Mouse (Mus musculus) MEL (cell line): ENCODE data around the gene Wbp2.

Source experiments
- CTCF ChIP-seq, 3 experiments: IDR thresholded peaks in 2 of 3; conservative IDR thresholded peaks in 1 of 3; 2 replicates each; pipeline ENCODE4 v1.5.1; 2011 to 2012; ENCODE audit warnings: low read length in 3 of 3, low read depth in 2 of 3, mild to moderate bottlenecking in 2 of 3, improper control_type of control experiment in 1 of 3, inconsistent platforms in 1 of 3, mixed read lengths in 1 of 3, moderate library complexity in 1 of 3; ENCODE audit not compliant: control insufficient read depth in 1 of 3, insufficient read depth in 1 of 3, poor library complexity in 1 of 3, severe bottlenecking in 1 of 3
- EP300 ChIP-seq, 2 experiments: IDR thresholded peaks; 2 replicates each; pipeline ENCODE4 v1.6.1; 2011; ENCODE audit warnings: improper control_type of control experiment in 2 of 2, low read length in 2 of 2, low read depth in 1 of 2, mild to moderate bottlenecking in 1 of 2
- GABPA ChIP-seq: IDR thresholded peaks from 2 replicates; pipeline ENCODE4 v1.6.1; 2012; ENCODE audit warnings: low read depth, mild to moderate bottlenecking, inconsistent platforms, low read length, improper control_type of control experiment, moderate library complexity
- GATA1 ChIP-seq: IDR thresholded peaks from 2 replicates; pipeline ENCODE4 v1.6.1; 2011; ENCODE audit warnings: low read depth, low read length, improper control_type of control experiment
- HCFC1 ChIP-seq: IDR thresholded peaks from 2 replicates; pipeline ENCODE4 v1.6.1; 2012; ENCODE audit warnings: low read depth, mild to moderate bottlenecking, inconsistent platforms, low read length, improper control_type of control experiment, moderate library complexity
- JUND ChIP-seq: IDR thresholded peaks from 2 replicates; pipeline ENCODE4 v1.6.1; 2011; ENCODE audit warnings: low read depth, mild to moderate bottlenecking, improper control_type of control experiment, low read length
- MAFK ChIP-seq: IDR thresholded peaks from 2 replicates; pipeline ENCODE4 v1.6.1; 2011; ENCODE audit warnings: low read depth, mild to moderate bottlenecking, low read length, improper control_type of control experiment, borderline replicate concordance
- MAX ChIP-seq: IDR thresholded peaks from 2 replicates; pipeline ENCODE4 v1.6.1; 2011; ENCODE audit warnings: low read length, improper control_type of control experiment
- MAZ ChIP-seq: IDR thresholded peaks from 2 replicates; pipeline ENCODE4 v1.6.1; 2012; ENCODE audit warnings: low read depth, mild to moderate bottlenecking, inconsistent platforms, low read length, improper control_type of control experiment
- MYC ChIP-seq: IDR thresholded peaks from 2 replicates; pipeline ENCODE4 v1.6.1; 2011; ENCODE audit warnings: low read depth, mild to moderate bottlenecking, low read length, improper control_type of control experiment, moderate library complexity
- POLR2A ChIP-seq, 2 experiments: IDR thresholded peaks; 2 replicates each; pipeline ENCODE4 v1.6.1; 2011 to 2012; ENCODE audit warnings: low read length in 2 of 2, mild to moderate bottlenecking in 2 of 2, control low read depth in 1 of 2, improper control_type of control experiment in 1 of 2, low read depth in 1 of 2, moderate library complexity in 1 of 2; ENCODE audit not compliant: control insufficient read depth in 1 of 2, insufficient read depth in 1 of 2, poor library complexity in 1 of 2
- POLR2AphosphoS5 ChIP-seq: IDR thresholded peaks from 2 replicates; pipeline ENCODE4 v1.6.1; 2012; ENCODE audit warnings: low read depth, borderline replicate concordance, mild to moderate bottlenecking, inconsistent platforms, low read length, moderate library complexity, mixed read lengths
- ZC3H11A ChIP-seq: IDR thresholded peaks from 2 replicates; pipeline ENCODE4 v1.6.1; 2012; ENCODE audit warnings: low read depth, mild to moderate bottlenecking, inconsistent platforms, low read length, improper control_type of control experiment

- TF ChIP-seq CTCF (IDR thresholded peaks at IDR 0.05 in 2 of 3, conservative IDR thresholded peaks at IDR 0.05 in 1 of 3; ENCODE audit: control insufficient read depth in 1 of 3, insufficient read depth in 1 of 3, low read depth in 2 of 3, low read length in 3 of 3, poor library complexity in 1 of 3, severe bottlenecking in 1 of 3) (no peak), GATA1 (no peak), MAZ (no peak), EP300 (IDR thresholded peaks at IDR 0.05; ENCODE audit: low read depth in 1 of 2, low read length in 2 of 2) (no peak), POLR2A (IDR thresholded peaks at IDR 0.05; ENCODE audit: control insufficient read depth in 1 of 2, insufficient read depth in 1 of 2, low read depth in 1 of 2, low read length in 2 of 2, poor library complexity in 1 of 2) (no peak), JUND (no peak), MAFK (no peak), MYC (no peak), POLR2AphosphoS5 (no peak), HCFC1 (no peak), ZC3H11A (no peak), MAX (no peak), GABPA (no peak)
Measured at GRCm38 (mm10) chr11:116045173-116045572, 41.6 kb downstream of the Wbp2 start.
